Mouse (Mus musculus) lung, postnatal 0 days (tissue): Measurements from ENCODE around the gene Poldip2. TPM values are rescaled to one million over a fixed set of nuclear protein-coding genes. Genes with fewer than 3 reads are reported as not detected.

Source experiments
- ATAC-seq: fragments of 200-750 bp; cut with Nextera tagmentation; 2 replicates; pipeline ENCODE4 v1.8.0; 2017; ENCODE audit warnings: moderate library complexity
- DNase-seq: peaks from one replicate; pipeline ENCODE4 v3.0.0-alpha.2; 2016; ENCODE audit warnings: low spot score
- H3K27ac ChIP-seq: fragments of 300-500 bp; sonication (generic); 2 replicates; pipeline ENCODE4 v1.5.1; 2014; ENCODE audit warnings: antibody characterized with exemption, mild to moderate bottlenecking, low read length, mixed read lengths
- H3K27me3 ChIP-seq: fragments of 300-500 bp; sonication (generic); replicated peaks from 2 replicates; pipeline ENCODE4 v1.6.1; 2014; ENCODE audit warnings: low read length, mixed read lengths; ENCODE audit not compliant: insufficient read depth
- H3K36me3 ChIP-seq: fragments of 300-500 bp; sonication (generic); 2 replicates; pipeline ENCODE4 v1.6.1; 2014; ENCODE audit warnings: low read length, mixed read lengths; ENCODE audit not compliant: insufficient read depth
- H3K4me1 ChIP-seq: fragments of 300-500 bp; sonication (generic); 2 replicates; pipeline ENCODE4 v1.6.1; 2014; ENCODE audit warnings: antibody characterized with exemption, low read depth, low read length, mixed read lengths; ENCODE audit not compliant: insufficient read depth
- H3K4me2 ChIP-seq: fragments of 300-500 bp; sonication (generic); replicated peaks from 2 replicates; pipeline ENCODE4 v1.6.1; 2014; ENCODE audit warnings: low read depth, mild to moderate bottlenecking, low read length, moderate library complexity, mixed read lengths
- H3K4me3 ChIP-seq: fragments of 300-500 bp; sonication (generic); 2 replicates; pipeline ENCODE4 v1.5.1; 2014; ENCODE audit warnings: low read depth, low read length
- H3K9ac ChIP-seq: fragments of 300-500 bp; sonication (generic); replicated peaks from 2 replicates; pipeline ENCODE4 v1.6.1; 2014; ENCODE audit warnings: low read depth, mild to moderate bottlenecking
- H3K9me3 ChIP-seq: fragments of 300-500 bp; sonication (generic); 2 replicates; pipeline ENCODE4 v1.6.1; 2016; ENCODE audit warnings: low read length, mixed read lengths
- CTCF ChIP-seq: IDR thresholded peaks from 2 replicates; pipeline ENCODE4 v1.5.1; 2016; ENCODE audit warnings: antibody characterized with exemption, mild to moderate bottlenecking
- EP300 ChIP-seq: IDR thresholded peaks from 2 replicates; pipeline ENCODE4 v1.6.1; 2016; ENCODE audit warnings: antibody characterized with exemption, mild to moderate bottlenecking, control low read depth
- WGBS: fragments of 180-500 bp; shearing (Covaris S2); extraction: QIAGEN DNeasy Blood & Tissue Kit; methylation state at CpG from one replicate; pipeline ENCODE4 v1.1.7; 2014; 5-methylcytosine and 5-hydroxymethylcytosine counted together
- polyA plus RNA-seq: library from polyadenylated mRNA; unstranded; fragments of >200 nt; fragmentation: Nextera tagmentation; extraction: Ambion mirVana; gene quantifications from 2 replicates; pipeline ENCODE4 v1.2.1, GENCODE M21; 2015

The Poldip2 gene
- polyA plus RNA-seq, 1 experiment from 2014 or later, result 111 TPM

GRCm38 (mm10) chr11:78571441-78571840 lies 59.4 kb downstream of the Poldip2 start:
- H3K4me1 ChIP-seq, result peaks cover 1% of the 10 kb centered on the region; the same call in 1 of the 2 replicates
- TF ChIP-seq CTCF (no peak), EP300 (no peak)
- H3K27me3 ChIP-seq, result no peaks in the 10 kb centered on the region
- no peak overlapping the region for H3K4me2 ChIP-seq
- 91% methylated on average over 8 of the region's 8 CpGs for WGBS
- no peak for DNase-seq
- H3K9me3 ChIP-seq, result no peaks in the 10 kb centered on the region
- H3K9ac ChIP-seq, result no peak overlapping the region
- no peak for ATAC-seq
- peaks cover 5% of the 10 kb centered on the region for H3K36me3 ChIP-seq
- no peak overlapping the region for H3K4me3 ChIP-seq
- H3K27ac ChIP-seq, result no peak overlapping the region

GRCm38 (mm10) chr11:78571854-78572253 lies 59.9 kb downstream of the Poldip2 start:
- Histone ChIP-seq H3K4me3 (no peak overlapping the region), H3K36me3 (peaks cover 5% of the 10 kb centered on the region), H3K27ac (no peak overlapping the region), H3K27me3 (no peaks in the 10 kb centered on the region), H3K4me2 (no peak overlapping the region), H3K4me1 (no peaks in the 10 kb centered on the region), H3K9ac (no peak overlapping the region), H3K9me3 (no peaks in the 10 kb centered on the region)
- no peak for TF ChIP-seq CTCF
- TF ChIP-seq EP300, result no peak
- no peak for ATAC-seq
- DNase-seq, result no peak
- 82% methylated on average over 6 of the region's 6 CpGs for WGBS

Other genes with a start within 250 kb of the Poldip2 start
- gene BC030499, start 221.4 kb upstream of the Poldip2 start, polyA plus RNA-seq, result 0.33 TPM in 1 of 2 replicates, not detected in the other
- 1.4 and 2.5 TPM in 2 replicates for gene Spag5, start 210.7 kb upstream of the Poldip2 start, polyA plus RNA-seq
- 12.2 and 12.7 TPM in 2 replicates for gene Aldoc, start 189.2 kb upstream of the Poldip2 start, polyA plus RNA-seq
- 47.2 and 49.2 TPM in 2 replicates for gene Pigs, start 183.8 kb upstream of the Poldip2 start, polyA plus RNA-seq
- gene Unc119, start 168.7 kb upstream of the Poldip2 start, polyA plus RNA-seq, result 35.6 and 37.5 TPM in 2 replicates
- gene Foxn1, start 125.6 kb upstream of the Poldip2 start, polyA plus RNA-seq, result not detected in 2 replicates
- 0.43 and 0.51 TPM in 2 replicates for gene Slc13a2, start 90.0 kb upstream of the Poldip2 start, polyA plus RNA-seq
- 10.6 and 11.9 TPM in 2 replicates for gene Slc46a1, start 46.5 kb upstream of the Poldip2 start, polyA plus RNA-seq
- gene Sarm1, start 14.4 kb upstream of the Poldip2 start, polyA plus RNA-seq, result 0.16 and 0.27 TPM in 2 replicates
- 10.1 and 11.3 TPM in 2 replicates for gene Vtn, start 13.1 kb upstream of the Poldip2 start, polyA plus RNA-seq
- gene Sebox, start 8.7 kb upstream of the Poldip2 start, polyA plus RNA-seq, result not detected in 2 replicates
- gene Tmem199, start within 50 bp of the Poldip2 start, polyA plus RNA-seq, result 32.3 and 32.4 TPM in 2 replicates
- gene Tnfaip1, start 24.1 kb downstream of the Poldip2 start, polyA plus RNA-seq, result 93.3 and 96.6 TPM in 2 replicates
- gene Ift20, start 24.2 kb downstream of the Poldip2 start, polyA plus RNA-seq, result 216 and 222 TPM in 2 replicates
- gene Tmem97, start 38.6 kb downstream of the Poldip2 start, polyA plus RNA-seq, result 36.0 and 46.0 TPM in 2 replicates
- 15.9 and 16.0 TPM in 2 replicates for gene Nlk, start 185.2 kb downstream of the Poldip2 start, polyA plus RNA-seq
- gene Ccnq, start 239.5 kb downstream of the Poldip2 start, polyA plus RNA-seq, result 27.4 and 31.5 TPM in 2 replicates